Mouse (Mus musculus) cerebellum, adult 2 months (tissue): ENCODE data around the gene Tgm2. TPM values are rescaled to one million over a fixed set of nuclear protein-coding genes. Genes with fewer than 3 reads are reported as not detected.
A peak's percentile ranks its signal among the peaks of the same experiment; 100 is the strongest.

Experiments used
- DNase-seq, 2 experiments: peaks; one replicate each; pipeline ENCODE4 v3.0.0; 2021
- H3K27ac ChIP-seq: fragments of 200-500 bp; 2 replicates; pipeline ENCODE4 v1.5.1; 2012; ENCODE audit warnings: low read length, control low read depth, inconsistent platforms; ENCODE audit not compliant: insufficient read depth
- H3K27me3 ChIP-seq: fragments of 200-500 bp; 2 replicates; pipeline ENCODE4 v1.6.1; 2012; ENCODE audit warnings: inconsistent platforms, mild to moderate bottlenecking, low read length, moderate library complexity; ENCODE audit not compliant: control insufficient read depth, insufficient read depth
- H3K4me1 ChIP-seq: fragments of 200-500 bp; 2 replicates; pipeline ENCODE4 v1.6.1; 2011; ENCODE audit warnings: low read length; ENCODE audit not compliant: control insufficient read depth, insufficient read depth
- H3K4me3 ChIP-seq: fragments of 200-500 bp; replicated peaks from 2 replicates; pipeline ENCODE3; 2011; ENCODE audit warnings: mild to moderate bottlenecking, low read depth, low read length, control low read depth; ENCODE audit not compliant: insufficient read depth
- CTCF ChIP-seq: fragments of 200-500 bp; IDR thresholded peaks from 2 replicates; pipeline ENCODE4 v1.5.1; 2011; ENCODE audit warnings: low read depth, mild to moderate bottlenecking, control low read depth, low read length, moderate library complexity, borderline replicate concordance; ENCODE audit not compliant: insufficient read depth
- POLR2A ChIP-seq: fragments of 200-500 bp; IDR thresholded peaks from 2 replicates; pipeline ENCODE4 v1.6.1; 2011; ENCODE audit warnings: low read length, control low read depth, borderline replicate concordance; ENCODE audit not compliant: insufficient read depth
- WGBS: fragments of 180-500 bp; shearing (Covaris S2); methylation state at CpG from one replicate; pipeline ENCODE4 v1.1.7; 2018; 5-methylcytosine and 5-hydroxymethylcytosine counted together
- polyA plus RNA-seq: library from polyadenylated mRNA; depleted of rRNA; stranded (reverse); fragments of >200 nt; gene quantifications from 2 replicates; pipeline ENCODE4 v1.2.3, GENCODE M21; 2012

The Tgm2 gene
- polyA plus RNA-seq, 1 experiment = 7.8 TPM

- no peak overlapping the region for H3K4me3 ChIP-seq
- no peaks in the 10 kb centered on the region for H3K27me3 ChIP-seq
- H3K4me1 ChIP-seq = peaks cover 14% of the 10 kb centered on the region
- TF ChIP-seq POLR2A (no peak), CTCF (no peak)
- WGBS = 57% methylated on average over 8 of the region's 8 CpGs
- no peak for DNase-seq
- no peak overlapping the region for H3K27ac ChIP-seq
These were observed 61.8 kb downstream of the Tgm2 start for GRCm38 (mm10) chr2:158084486-158084885.

GRCm38 (mm10) chr2:158080622-158081241, 65.5 kb downstream of the Tgm2 start:
- WGBS = 70% methylated on average over 9 of the region's 9 CpGs
- Histone ChIP-seq H3K27me3 (no peaks in the 10 kb centered on the region), H3K27ac (no peak overlapping the region), H3K4me1 (peaks cover 14% of the 10 kb centered on the region), H3K4me3 (no peak overlapping the region)
- no peak for DNase-seq
- TF ChIP-seq POLR2A (no peak), CTCF (no peak)

- H3K4me1 ChIP-seq = peaks cover 14% of the 10 kb centered on the region
- no peak overlapping the region for H3K27ac ChIP-seq
- WGBS = 56% methylated on average over 9 of the region's 9 CpGs
- no peak for DNase-seq
- no peak for TF ChIP-seq POLR2A
- peak; percentile 38; the same call in 1 of the 2 replicates for TF ChIP-seq CTCF
- H3K27me3 ChIP-seq = no peaks in the 10 kb centered on the region
- H3K4me3 ChIP-seq = no peak overlapping the region
These were observed 66.3 kb downstream of the Tgm2 start for GRCm38 (mm10) chr2:158079843-158080395.

GRCm38 (mm10) chr2:158078971-158079370, 67.3 kb downstream of the Tgm2 start:
- Histone ChIP-seq H3K27ac (no peak overlapping the region), H3K27me3 (no peaks in the 10 kb centered on the region), H3K4me1 (peaks cover 14% of the 10 kb centered on the region), H3K4me3 (no peak overlapping the region)
- TF ChIP-seq POLR2A = no peak
- 72% methylated on average over 7 of the region's 7 CpGs for WGBS
- DNase-seq = no peak

GRCm38 (mm10) chr2:158077981-158078380, 68.3 kb downstream of the Tgm2 start:
- Histone ChIP-seq H3K4me1 (peaks cover 14% of the 10 kb centered on the region), H3K27me3 (no peaks in the 10 kb centered on the region), H3K4me3 (no peak overlapping the region), H3K27ac (no peak overlapping the region)
- 62% methylated on average over 2 of the region's 2 CpGs for WGBS
- DNase-seq = no peak
- TF ChIP-seq POLR2A = no peak
- no peak for TF ChIP-seq CTCF

GRCm38 (mm10) chr2:158076690-158077089, 69.5 kb downstream of the Tgm2 start:
- DNase-seq = no peak
- Histone ChIP-seq H3K4me1 (peaks cover 14% of the 10 kb centered on the region), H3K27me3 (no peaks in the 10 kb centered on the region), H3K4me3 (no peak overlapping the region), H3K27ac (no peak overlapping the region)
- TF ChIP-seq CTCF (no peak), POLR2A (no peak)
- WGBS = 87% methylated on average over 6 of the region's 6 CpGs

GRCm38 (mm10) chr2:158074835-158075234, 71.4 kb downstream of the Tgm2 start:
- H3K4me1 ChIP-seq = peaks cover 4% of the 10 kb centered on the region
- DNase-seq = no peak
- no peak for TF ChIP-seq POLR2A
- no peak for TF ChIP-seq CTCF
- H3K4me3 ChIP-seq = no peak overlapping the region
- no peak overlapping the region for H3K27ac ChIP-seq
- H3K27me3 ChIP-seq = no peaks in the 10 kb centered on the region
- 71% methylated on average over 5 of the region's 5 CpGs for WGBS

- Histone ChIP-seq H3K27ac (no peak overlapping the region), H3K4me3 (no peak overlapping the region), H3K4me1 (no peaks in the 10 kb centered on the region), H3K27me3 (no peaks in the 10 kb centered on the region)
- WGBS = 83% methylated on average over 5 of the region's 5 CpGs
- DNase-seq = no peak
- no peak for TF ChIP-seq CTCF
- no peak for TF ChIP-seq POLR2A
These were observed 74.6 kb downstream of the Tgm2 start for GRCm38 (mm10) chr2:158071633-158071995.

GRCm38 (mm10) chr2:158070885-158071632, 75.2 kb downstream of the Tgm2 start:
- no peaks in the 10 kb centered on the region for H3K4me1 ChIP-seq
- H3K27me3 ChIP-seq = no peaks in the 10 kb centered on the region
- H3K4me3 ChIP-seq = no peak overlapping the region
- DNase-seq = no peak
- no peak overlapping the region for H3K27ac ChIP-seq
- TF ChIP-seq POLR2A = no peak
- no peak for TF ChIP-seq CTCF
- 80% methylated on average over 3 of the region's 3 CpGs for WGBS
